Mouse (Mus musculus): ENCODE results near the gene Iffo1. TPM values are rescaled to one million over a fixed set of nuclear protein-coding genes. Genes with fewer than 3 reads are reported as not detected.

Iffo1 gene
- polyA plus RNA-seq, 1 experiment from 2014 or later, result 3.7 TPM

DNA sequence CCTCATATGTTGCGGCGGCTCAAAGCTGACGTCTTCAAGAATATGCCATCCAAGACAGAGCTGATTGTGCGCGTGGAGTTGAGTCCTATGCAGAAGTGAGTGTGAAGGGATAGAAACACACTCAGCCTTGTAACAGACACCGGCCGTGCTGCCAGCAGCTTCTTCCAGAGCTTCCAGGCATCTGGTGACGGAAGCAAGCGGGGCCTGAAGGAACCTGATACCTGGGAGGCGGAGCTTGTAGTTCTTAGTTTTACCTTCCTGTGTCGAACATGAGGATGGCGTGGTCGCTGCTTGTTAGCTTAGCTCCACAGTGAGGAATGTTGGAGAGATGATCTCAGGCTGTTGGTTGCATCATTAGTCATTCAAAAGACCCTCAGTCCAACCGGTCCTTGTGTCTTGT lies 35.7 kb upstream of the Iffo1 start:
- Histone ChIP-seq H3K27ac (no peak overlapping the region), H3K4me3 (replicated peaks) (no peak overlapping the region), H3K4me1 (replicated peaks) (peaks cover 9% of the 10 kb centered on the region), H3K36me3 (peaks cover 99% of the 10 kb centered on the region), H3K9me3 (replicated peaks) (no peaks in the 10 kb centered on the region), H3K27me3 (no peaks in the 10 kb centered on the region), H3K4me2 (no peak overlapping the region), H3K9ac (no peak overlapping the region)
- no peak for ATAC-seq (ENCODE audit: low read depth)
- WGBS (ENCODE audit: insufficient replicate concordance), result 90% methylated on average over 14 of the region's 14 CpGs
- DNase-seq, result no peak

DNA sequence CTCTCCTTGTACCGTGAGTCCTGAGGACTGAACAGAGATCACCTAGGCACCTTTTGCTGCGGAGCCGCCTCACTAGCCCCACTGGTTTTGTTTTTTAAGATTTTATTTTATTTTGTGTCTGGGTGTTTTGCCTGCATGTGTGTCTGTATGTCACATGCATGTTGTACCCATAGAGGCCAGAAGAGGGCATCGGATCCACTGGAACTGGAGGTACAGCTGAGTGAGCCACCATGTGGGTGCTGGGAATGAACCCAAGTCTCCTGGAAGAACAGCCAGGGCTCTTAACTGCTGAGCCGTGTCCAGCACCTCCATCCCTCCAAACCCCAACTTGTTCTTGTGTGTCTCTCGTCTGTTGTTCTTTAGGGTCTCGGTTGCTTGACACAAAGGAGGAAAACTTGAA lies 34.1 kb upstream of the Iffo1 start:
- peaks cover 96% of the 10 kb centered on the region for H3K36me3 ChIP-seq
- no peaks in the 10 kb centered on the region for H3K9me3 ChIP-seq (replicated peaks)
- H3K4me2 ChIP-seq, result no peak overlapping the region
- no peaks in the 10 kb centered on the region for H3K27me3 ChIP-seq
- ATAC-seq (ENCODE audit: low read depth) (0 out of 2 replicates have a peak, but pooled peaks have one; percentile 12), DNase-seq (no peak)
- H3K9ac ChIP-seq, result no peak overlapping the region
- no peaks in the 10 kb centered on the region for H3K4me1 ChIP-seq (replicated peaks)
- H3K4me3 ChIP-seq (replicated peaks), result no peak overlapping the region
- 87% methylated on average over 7 of the region's 7 CpGs for WGBS (ENCODE audit: insufficient replicate concordance)
- H3K27ac ChIP-seq, result no peak overlapping the region

DNA sequence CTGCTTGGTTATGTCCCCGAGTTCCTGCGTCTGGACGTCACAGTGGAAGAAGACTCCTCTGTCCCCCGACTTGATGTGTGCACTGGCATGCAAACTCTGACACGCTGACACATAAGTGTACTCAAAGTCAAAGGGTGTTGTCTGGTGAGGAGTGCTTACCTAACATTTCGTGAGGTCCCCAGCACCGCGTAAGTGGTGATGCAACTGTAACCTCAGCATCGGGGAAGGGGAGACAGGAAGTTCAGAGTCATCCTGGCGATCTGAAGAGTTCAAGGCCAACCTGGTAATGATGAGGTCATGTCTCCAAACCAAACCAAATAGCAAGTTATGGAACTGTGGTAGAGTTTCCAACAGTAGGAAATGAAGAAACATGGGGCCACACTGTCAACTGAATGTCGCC lies 32.5 kb upstream of the Iffo1 start:
- Histone ChIP-seq H3K9me3 (replicated peaks) (no peaks in the 10 kb centered on the region), H3K27ac (no peak overlapping the region), H3K4me1 (replicated peaks) (no peaks in the 10 kb centered on the region), H3K9ac (no peak overlapping the region), H3K4me3 (replicated peaks) (no peak overlapping the region), H3K27me3 (no peaks in the 10 kb centered on the region), H3K4me2 (no peak overlapping the region), H3K36me3 (peaks cover 96% of the 10 kb centered on the region)
- no peak for DNase-seq
- no peak for ATAC-seq (ENCODE audit: low read depth)
- 78% methylated on average over 11 of the region's 11 CpGs for WGBS (ENCODE audit: insufficient replicate concordance)

DNA sequence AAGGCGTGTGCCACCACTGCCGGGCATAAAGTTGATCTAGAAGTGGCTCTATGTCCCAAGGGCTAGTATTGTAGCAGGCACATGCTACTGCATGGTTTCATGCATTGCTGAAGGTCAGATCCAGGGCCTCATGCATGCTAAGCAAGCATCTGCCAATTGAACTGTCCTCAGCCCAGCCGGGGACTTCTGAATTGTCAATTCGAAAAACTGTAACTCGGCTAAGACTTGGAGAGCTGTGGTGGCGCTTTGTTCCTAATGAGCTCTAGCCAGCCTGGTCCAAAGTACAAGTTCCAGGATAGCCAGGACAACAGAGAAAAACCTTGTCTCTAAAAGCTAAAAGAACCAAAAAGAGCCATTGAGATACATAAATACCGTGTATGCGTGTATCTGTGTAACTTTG lies 25.7 kb upstream of the Iffo1 start:
- ATAC-seq (ENCODE audit: low read depth), result no peak
- H3K4me2 ChIP-seq, result no peak overlapping the region
- no peak for DNase-seq
- no peaks in the 10 kb centered on the region for H3K27me3 ChIP-seq
- H3K4me1 ChIP-seq (replicated peaks), result no peaks in the 10 kb centered on the region
- WGBS (ENCODE audit: insufficient replicate concordance), result 85% methylated on average over 8 of the region's 8 CpGs
- H3K9me3 ChIP-seq (replicated peaks), result no peaks in the 10 kb centered on the region
- no peak overlapping the region for H3K4me3 ChIP-seq (replicated peaks)
- peaks cover 96% of the 10 kb centered on the region for H3K36me3 ChIP-seq
- no peak overlapping the region for H3K27ac ChIP-seq
- no peak overlapping the region for H3K9ac ChIP-seq

DNA sequence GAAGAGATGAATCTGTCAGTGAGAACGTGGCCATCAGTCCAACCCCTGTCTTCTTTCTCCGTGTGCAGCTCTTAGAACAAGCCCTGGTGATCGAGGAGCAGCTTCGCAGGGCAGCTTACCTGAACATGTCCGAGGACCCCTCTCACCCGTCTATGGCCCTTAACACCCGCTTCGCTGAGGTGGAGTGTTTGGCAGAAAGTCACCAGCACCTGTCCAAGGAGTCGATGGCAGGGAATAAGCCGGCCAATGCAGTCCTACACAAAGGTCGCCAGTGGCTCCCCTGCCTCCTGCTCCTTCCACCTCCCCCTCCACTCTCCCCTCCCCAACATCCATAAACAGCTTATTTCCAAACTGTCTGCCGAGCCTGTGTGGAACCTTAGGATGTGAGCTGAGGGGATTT lies 16.3 kb upstream of the Iffo1 start:
- H3K4me3 ChIP-seq (replicated peaks), result no peak overlapping the region
- no peak for DNase-seq
- H3K9ac ChIP-seq, result no peak overlapping the region
- H3K27me3 ChIP-seq, result no peaks in the 10 kb centered on the region
- no peak overlapping the region for H3K27ac ChIP-seq
- no peak overlapping the region for H3K4me2 ChIP-seq
- H3K9me3 ChIP-seq (replicated peaks), result no peaks in the 10 kb centered on the region
- peaks cover 24% of the 10 kb centered on the region for H3K4me1 ChIP-seq (replicated peaks)
- no peak for ATAC-seq (ENCODE audit: low read depth)
- peaks cover 77% of the 10 kb centered on the region for H3K36me3 ChIP-seq
- 87% methylated on average over 12 of the region's 12 CpGs for WGBS (ENCODE audit: insufficient replicate concordance)

DNA sequence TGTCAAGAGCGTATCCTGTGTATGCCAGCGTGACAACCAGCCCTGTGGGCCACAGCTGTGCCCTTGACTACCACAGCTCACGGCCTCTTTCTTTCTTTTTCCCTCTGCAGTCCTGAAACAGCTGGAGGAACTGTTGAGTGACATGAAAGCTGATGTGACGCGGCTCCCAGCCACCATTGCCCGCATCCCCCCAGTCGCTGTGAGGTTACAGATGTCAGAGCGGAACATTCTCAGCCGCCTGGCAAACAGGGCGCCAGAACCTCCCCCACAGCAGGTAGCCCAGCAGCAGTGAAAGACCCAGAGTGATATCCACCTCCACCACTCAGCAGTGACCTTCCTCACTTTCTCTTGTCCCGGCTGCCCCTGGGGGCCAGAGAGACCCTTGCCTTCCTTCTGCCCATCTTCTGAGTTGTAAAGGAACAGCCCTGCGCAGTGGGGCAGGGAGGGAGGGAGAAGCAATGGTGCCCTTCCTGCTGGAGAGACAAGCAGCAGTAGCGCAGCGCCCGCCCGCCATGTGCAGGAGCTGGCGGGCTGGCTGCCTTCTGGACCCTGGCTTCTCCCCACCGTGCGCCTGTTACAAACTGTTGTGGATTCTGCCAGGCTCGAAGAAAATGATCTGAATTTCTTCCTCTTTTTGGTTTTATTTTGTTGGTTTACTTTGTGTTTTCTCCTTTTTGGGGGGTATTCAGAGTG lies 15.2 kb upstream of the Iffo1 start:
- no peak overlapping the region for H3K4me3 ChIP-seq (replicated peaks)
- no peak overlapping the region for H3K27ac ChIP-seq

DNA sequence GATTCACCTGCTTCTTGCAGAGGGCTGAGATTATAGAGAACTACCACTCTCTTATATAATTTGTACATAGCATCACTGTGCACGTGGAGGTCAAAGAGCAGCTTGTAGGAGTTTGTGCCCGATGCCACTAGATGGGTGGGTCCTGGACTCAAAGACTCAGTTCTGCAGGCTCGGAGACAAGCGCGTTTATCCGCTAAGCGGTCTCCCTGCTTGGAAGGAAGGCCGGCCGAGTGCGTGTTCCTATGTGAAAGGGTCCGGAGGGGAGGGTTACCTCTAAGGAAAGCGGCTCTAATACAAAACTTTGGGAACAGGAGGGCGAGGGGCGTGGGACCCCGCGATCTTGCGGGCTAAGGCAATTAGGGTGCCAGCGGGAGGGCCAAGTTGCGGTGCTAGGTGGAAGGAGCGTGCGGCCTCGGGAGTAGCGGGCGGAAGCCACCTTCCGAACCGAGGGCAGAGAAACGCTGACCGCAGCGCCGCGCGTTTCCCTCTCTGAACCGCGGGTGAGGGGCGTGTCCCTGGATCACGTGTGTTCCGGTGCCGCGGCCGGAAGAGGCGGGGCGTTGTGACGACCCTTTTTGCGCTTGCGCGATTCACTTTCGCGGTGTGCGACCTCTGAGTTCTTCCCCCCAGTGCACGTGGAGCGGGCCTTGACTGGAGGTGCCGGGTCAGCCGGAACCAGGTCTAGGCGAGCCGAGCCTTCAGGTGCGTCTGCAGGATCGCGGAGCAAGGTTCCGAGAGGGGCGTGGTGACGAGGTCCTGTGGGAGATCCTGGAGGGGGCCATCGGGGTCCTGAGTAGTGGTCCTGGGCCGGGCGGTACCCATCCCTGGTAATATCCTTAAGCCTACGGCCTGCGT lies 13.5 kb upstream of the Iffo1 start, which contains the start of gene Nop2:
Nop2 (plus strand) TSS at position 608 of the 855 bp plus-strand sequence.
- peak within 1 kb of the TSS; percentile 88 for H3K27ac ChIP-seq
- peaks cover 77% of the 10 kb centered on the region for H3K36me3 ChIP-seq
- peak within 1 kb of the TSS; percentile 95 for H3K4me3 ChIP-seq (replicated peaks)
- peak within 1 kb of the TSS; percentile 97 for H3K4me2 ChIP-seq
- H3K9ac ChIP-seq, result peak within 1 kb of the TSS; percentile 88
- WGBS (ENCODE audit: insufficient replicate concordance), result under 1% methylated on average over 66 of the region's 66 CpGs
- H3K27me3 ChIP-seq, result no peaks in the 10 kb centered on the region
- peak; percentile 88 for ATAC-seq (ENCODE audit: low read depth)
- peak; percentile 90 for DNase-seq
- H3K4me1 ChIP-seq (replicated peaks), result peaks cover 33% of the 10 kb centered on the region
- no peaks in the 10 kb centered on the region for H3K9me3 ChIP-seq (replicated peaks)

More for the DNA sequence above, 15.2 kb upstream of the Iffo1 start:
- H3K4me2 ChIP-seq, result no peak overlapping the region
- DNase-seq (no peak), ATAC-seq (ENCODE audit: low read depth) (no peak)
- peaks cover 33% of the 10 kb centered on the region for H3K4me1 ChIP-seq (replicated peaks)
- 87% methylated on average over 20 of the region's 20 CpGs for WGBS (ENCODE audit: insufficient replicate concordance)
- H3K9me3 ChIP-seq (replicated peaks), result no peaks in the 10 kb centered on the region
- no peak overlapping the region for H3K9ac ChIP-seq
- H3K36me3 ChIP-seq, result peaks cover 77% of the 10 kb centered on the region
- no peaks in the 10 kb centered on the region for H3K27me3 ChIP-seq

DNA sequence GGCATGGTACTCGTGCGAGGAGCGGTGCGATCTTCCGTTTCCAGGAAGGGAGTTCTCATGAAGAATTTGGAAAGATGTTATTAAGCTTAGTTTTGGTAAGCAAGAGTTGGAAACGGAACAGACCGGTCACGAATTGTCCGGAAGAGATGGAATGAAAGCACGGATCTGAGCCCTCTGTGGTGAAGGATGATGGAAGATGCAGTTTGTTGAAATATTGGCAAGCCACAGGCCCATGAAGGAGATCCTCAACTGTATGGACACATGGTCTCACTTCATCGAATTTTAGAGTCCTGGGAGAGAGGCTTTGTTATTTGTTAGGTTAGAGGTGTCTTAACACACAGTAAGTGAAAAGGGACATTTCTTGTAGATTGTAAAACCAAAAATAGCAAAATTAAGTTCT lies 12.6 kb upstream of the Iffo1 start:
- Histone ChIP-seq H3K9me3 (replicated peaks) (no peaks in the 10 kb centered on the region), H3K27me3 (no peaks in the 10 kb centered on the region), H3K27ac (peak overlapping the region; percentile 88), H3K9ac (peak overlapping the region; percentile 88), H3K4me1 (replicated peaks) (peaks cover 38% of the 10 kb centered on the region), H3K36me3 (peaks cover 77% of the 10 kb centered on the region), H3K4me3 (replicated peaks) (peak overlapping the region; percentile 95), H3K4me2 (peak overlapping the region; percentile 97)
- DNase-seq (no peak), ATAC-seq (ENCODE audit: low read depth) (no peak)
- WGBS (ENCODE audit: insufficient replicate concordance), result under 1% methylated on average over 11 of the region's 11 CpGs

DNA sequence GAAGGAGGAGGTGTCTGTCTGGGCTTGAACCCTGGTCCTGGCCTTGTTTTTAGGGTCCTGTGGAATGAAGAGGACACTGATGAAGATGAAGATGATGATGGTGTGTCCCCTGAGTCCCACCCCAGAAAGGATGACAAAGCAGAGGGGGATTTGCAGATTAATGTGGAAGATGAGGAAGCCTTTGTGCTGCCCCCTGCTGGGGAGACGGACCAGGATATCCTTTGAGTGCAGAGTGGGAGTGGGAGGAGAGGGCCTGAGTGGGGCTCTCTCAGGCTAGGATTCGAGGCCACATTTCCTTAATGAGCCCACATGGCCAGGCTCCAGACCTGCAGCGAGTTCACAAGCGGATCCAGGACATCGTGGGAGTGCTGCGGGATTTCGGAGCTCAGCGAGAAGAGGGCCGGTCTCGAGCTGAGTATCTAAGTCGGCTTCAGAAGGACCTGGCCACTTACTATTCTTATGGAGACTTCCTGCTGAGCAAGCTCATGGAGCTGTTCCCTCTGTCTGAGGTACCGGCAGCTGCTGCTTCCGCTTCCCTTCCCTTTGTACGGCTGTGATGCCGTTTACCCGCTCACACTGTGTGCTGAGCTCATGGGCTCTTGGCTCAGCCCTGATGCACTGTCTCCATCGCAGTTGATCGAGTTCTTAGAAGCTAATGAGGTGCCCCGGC lies 7.9 kb upstream of the Iffo1 start:
- Histone ChIP-seq H3K4me2 (no peak overlapping the region), H3K4me3 (replicated peaks) (no peak overlapping the region), H3K4me1 (replicated peaks) (peaks cover 28% of the 10 kb centered on the region), H3K9ac (no peak overlapping the region), H3K27me3 (no peaks in the 10 kb centered on the region), H3K9me3 (replicated peaks) (no peaks in the 10 kb centered on the region), H3K36me3 (peaks cover 92% of the 10 kb centered on the region), H3K27ac (no peak overlapping the region)
- WGBS (ENCODE audit: insufficient replicate concordance), result 89% methylated on average over 19 of the region's 19 CpGs
- no peak for DNase-seq
- no peak for ATAC-seq (ENCODE audit: low read depth)

DNA sequence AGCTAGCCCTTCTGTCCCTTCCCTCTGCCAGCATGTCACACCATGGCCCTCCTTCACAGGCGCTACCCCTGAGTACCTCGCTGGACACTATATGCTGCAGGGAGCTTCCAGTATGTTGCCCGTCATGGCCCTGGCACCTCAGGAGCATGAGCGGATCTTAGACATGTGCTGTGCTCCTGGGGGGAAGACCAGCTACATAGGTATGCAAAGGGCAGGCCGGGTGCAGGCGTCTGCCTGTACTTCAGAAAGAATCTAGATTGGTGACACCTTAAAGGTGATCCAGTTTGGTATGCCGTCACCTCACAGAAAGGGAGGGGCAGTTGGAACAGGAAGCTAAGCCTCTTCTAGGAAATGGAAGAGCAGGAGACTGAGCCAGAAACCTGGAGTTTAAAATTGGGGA lies 5.3 kb upstream of the Iffo1 start:
- Histone ChIP-seq H3K36me3 (peaks cover 96% of the 10 kb centered on the region), H3K9ac (no peak overlapping the region)

DNA sequence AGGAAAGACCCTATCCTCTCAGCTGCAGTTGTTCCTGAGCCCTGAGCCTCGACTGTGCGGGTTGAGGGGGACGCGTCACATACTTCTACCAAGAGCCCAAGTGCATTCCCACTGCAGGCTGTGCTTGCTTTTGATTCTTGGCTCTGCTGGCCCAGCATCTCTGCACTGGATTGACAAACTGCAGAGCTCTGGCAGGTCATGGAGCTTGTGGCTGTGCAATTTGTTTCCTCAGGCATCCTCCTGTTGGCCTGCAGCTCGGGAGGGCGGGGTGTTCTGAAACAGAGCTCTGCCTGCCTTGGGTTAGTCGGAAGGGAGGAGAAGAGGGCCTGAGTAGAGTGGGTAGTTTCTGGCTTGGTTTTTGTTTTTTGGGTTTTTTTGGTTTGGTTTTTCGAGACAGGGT lies 2.6 kb upstream of the Iffo1 start:
- Histone ChIP-seq H3K4me2 (no peak overlapping the region), H3K9me3 (replicated peaks) (no peaks in the 10 kb centered on the region), H3K27ac (no peak overlapping the region), H3K4me1 (replicated peaks) (peaks cover 35% of the 10 kb centered on the region), H3K36me3 (peaks cover 69% of the 10 kb centered on the region), H3K27me3 (no peaks in the 10 kb centered on the region), H3K4me3 (replicated peaks) (no peak overlapping the region), H3K9ac (no peak overlapping the region)
- ATAC-seq (ENCODE audit: low read depth) (no peak), DNase-seq (no peak)
- WGBS (ENCODE audit: insufficient replicate concordance), result 85% methylated on average over 8 of the region's 8 CpGs

More for the DNA sequence above, 5.3 kb upstream of the Iffo1 start:
- Histone ChIP-seq H3K27ac (no peak overlapping the region), H3K9me3 (replicated peaks) (no peaks in the 10 kb centered on the region), H3K4me3 (replicated peaks) (no peak overlapping the region), H3K4me2 (no peak overlapping the region), H3K27me3 (no peaks in the 10 kb centered on the region), H3K4me1 (replicated peaks) (peaks cover 15% of the 10 kb centered on the region)
- ATAC-seq (ENCODE audit: low read depth) (no peak), DNase-seq (no peak)
- WGBS (ENCODE audit: insufficient replicate concordance), result 91% methylated on average over 7 of the region's 7 CpGs

Measured in liver, embryonic 13.5 days (tissue).